Mouse (Mus musculus) hindbrain, embryonic 12.5 days (tissue): ENCODE data around the gene Cd200. TPM values are rescaled to one million over a fixed set of nuclear protein-coding genes. Genes with fewer than 3 reads are reported as not detected.

Source experiments
- ATAC-seq: fragments of 200-750 bp; cut with Nextera tagmentation; 2 replicates; pipeline ENCODE4 v1.8.0; 2017; ENCODE audit warnings: moderate TSS enrichment; ENCODE audit not compliant: low FRiP score
- H3K27ac ChIP-seq: fragments of 300-500 bp; sonication (generic); 2 replicates; pipeline ENCODE4 v1.5.1; 2016; ENCODE audit warnings: mild to moderate bottlenecking
- H3K27me3 ChIP-seq: fragments of 300-500 bp; sonication (generic); 2 replicates; pipeline ENCODE4 v1.6.1; 2016; ENCODE audit warnings: mild to moderate bottlenecking
- H3K36me3 ChIP-seq: fragments of 300-500 bp; sonication (generic); 2 replicates; pipeline ENCODE4 v1.6.1; 2016; ENCODE audit warnings: mild to moderate bottlenecking
- H3K4me1 ChIP-seq: fragments of 300-500 bp; sonication (generic); 2 replicates; pipeline ENCODE4 v1.6.1; 2016
- H3K4me2 ChIP-seq: fragments of 300-500 bp; sonication (generic); replicated peaks from 2 replicates; pipeline ENCODE4 v1.6.1; 2016; ENCODE audit warnings: mild to moderate bottlenecking
- H3K4me3 ChIP-seq: fragments of 300-500 bp; sonication (generic); 2 replicates; pipeline ENCODE4 v1.5.1; 2016; ENCODE audit warnings: mild to moderate bottlenecking
- H3K9ac ChIP-seq: fragments of 300-500 bp; sonication (generic); 2 replicates; pipeline ENCODE4 v1.6.1; 2016; ENCODE audit warnings: mild to moderate bottlenecking, moderate library complexity
- H3K9me3 ChIP-seq: fragments of 300-500 bp; sonication (generic); replicated peaks from 2 replicates; pipeline ENCODE4 v1.6.1; 2016; ENCODE audit warnings: mild to moderate bottlenecking
- WGBS: fragments of 180-500 bp; shearing (Covaris S2); methylation state at CpG from one replicate; pipeline ENCODE4 v1.1.7; 2016; 5-methylcytosine and 5-hydroxymethylcytosine counted together
- polyA plus RNA-seq: library from polyadenylated mRNA; unstranded; fragments of >200 nt; fragmentation: Nextera tagmentation; extraction: Ambion mirVana; gene quantifications from 2 replicates; pipeline ENCODE4 v1.2.1, GENCODE M21; 2016

Cd200 gene
- polyA plus RNA-seq, 1 experiment from 2014 or later = 94.5 TPM

GRCm38 (mm10) chr16:45399411-45399810 lies 9.4 kb downstream of the Cd200 start:
- ATAC-seq = no peak
- H3K4me1 ChIP-seq = no peaks in the 10 kb centered on the region
- no peaks in the 10 kb centered on the region for H3K27me3 ChIP-seq
- peaks cover 17% of the 10 kb centered on the region for H3K36me3 ChIP-seq
- WGBS = 92% methylated on average over 3 of the region's 3 CpGs
- no peak overlapping the region for H3K9ac ChIP-seq
- no peak overlapping the region for H3K4me2 ChIP-seq
- no peaks in the 10 kb centered on the region for H3K9me3 ChIP-seq
- H3K4me3 ChIP-seq = no peak overlapping the region
- H3K27ac ChIP-seq = no peak overlapping the region

- no peak overlapping the region for H3K4me2 ChIP-seq
- no peak overlapping the region for H3K27ac ChIP-seq
- H3K27me3 ChIP-seq = no peaks in the 10 kb centered on the region
- ATAC-seq = no peak
- no peak overlapping the region for H3K4me3 ChIP-seq
- H3K9me3 ChIP-seq = no peaks in the 10 kb centered on the region
- H3K4me1 ChIP-seq = no peaks in the 10 kb centered on the region
- H3K36me3 ChIP-seq = peaks cover 20% of the 10 kb centered on the region
- 93% methylated on average over 2 of the region's 2 CpGs for WGBS
- H3K9ac ChIP-seq = no peak overlapping the region
These were observed 11.4 kb downstream of the Cd200 start for GRCm38 (mm10) chr16:45397440-45397839.

DNA sequence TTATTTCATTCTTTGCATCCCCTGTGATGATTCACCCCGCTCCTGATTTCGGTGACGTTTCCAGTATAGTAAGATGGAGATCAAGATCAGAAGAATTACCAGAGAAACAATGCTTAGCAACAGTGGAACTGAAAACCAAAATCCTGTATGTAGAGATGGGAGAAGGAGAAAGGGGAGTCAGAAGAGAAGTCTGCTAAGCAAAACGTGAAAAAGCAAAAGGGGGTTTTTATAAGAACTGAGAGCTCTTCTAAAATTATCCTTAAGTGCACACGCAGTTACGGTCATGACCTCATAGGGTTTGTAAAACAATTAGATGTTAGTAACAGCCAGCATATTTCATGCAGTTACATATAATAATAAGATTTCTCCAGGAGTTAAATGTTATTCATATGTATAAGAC lies 16.6 kb downstream of the Cd200 start:
- peaks cover 20% of the 10 kb centered on the region for H3K36me3 ChIP-seq
- no peak overlapping the region for H3K4me3 ChIP-seq
- H3K9me3 ChIP-seq = no peaks in the 10 kb centered on the region
- 94% methylated on average over 6 of the region's 6 CpGs for WGBS
- no peaks in the 10 kb centered on the region for H3K27me3 ChIP-seq
- no peak overlapping the region for H3K27ac ChIP-seq
- H3K4me1 ChIP-seq = no peaks in the 10 kb centered on the region
- no peak overlapping the region for H3K4me2 ChIP-seq
- H3K9ac ChIP-seq = no peak overlapping the region
- no peak for ATAC-seq

GRCm38 (mm10) chr16:45391680-45392079 lies 17.2 kb downstream of the Cd200 start:
- Histone ChIP-seq H3K27ac (no peak overlapping the region), H3K4me3 (no peak overlapping the region), H3K36me3 (peaks cover 20% of the 10 kb centered on the region), H3K9me3 (no peaks in the 10 kb centered on the region), H3K9ac (no peak overlapping the region), H3K27me3 (no peaks in the 10 kb centered on the region), H3K4me2 (no peak overlapping the region), H3K4me1 (no peaks in the 10 kb centered on the region)
- WGBS = 95% methylated on average over 3 of the region's 3 CpGs
- ATAC-seq = no peak

GRCm38 (mm10) chr16:45390286-45390956 lies 18.4 kb downstream of the Cd200 start:
- Histone ChIP-seq H3K9me3 (no peaks in the 10 kb centered on the region), H3K4me3 (no peak overlapping the region), H3K27ac (no peak overlapping the region), H3K36me3 (peaks cover 9% of the 10 kb centered on the region), H3K4me1 (no peaks in the 10 kb centered on the region), H3K9ac (no peak overlapping the region), H3K27me3 (no peaks in the 10 kb centered on the region), H3K4me2 (no peak overlapping the region)
- 78% methylated on average over 5 of the region's 5 CpGs for WGBS
- ATAC-seq = no peak

DNA sequence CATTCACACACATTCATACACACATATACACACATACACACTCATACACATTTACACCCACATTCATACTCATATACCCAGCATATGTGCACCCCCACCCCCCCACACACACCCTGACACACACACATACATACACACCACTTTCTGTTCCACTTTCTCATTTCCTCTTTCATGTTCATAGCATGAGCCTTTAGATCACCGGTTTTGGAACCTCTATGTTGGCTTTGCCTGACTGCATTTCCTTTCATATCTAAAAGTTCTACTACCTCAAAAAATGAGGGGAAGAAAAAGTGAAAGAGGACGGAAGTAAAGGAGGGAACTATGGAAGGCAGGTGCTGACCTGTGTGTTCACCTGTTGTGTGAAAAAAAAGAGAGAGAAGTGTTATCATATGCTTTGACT lies 19.0 kb downstream of the Cd200 start:
- Histone ChIP-seq H3K27ac (no peak overlapping the region), H3K27me3 (no peaks in the 10 kb centered on the region), H3K9ac (no peak overlapping the region), H3K36me3 (peaks cover 7% of the 10 kb centered on the region; the same call in 1 of the 2 replicates), H3K4me1 (no peaks in the 10 kb centered on the region), H3K4me2 (no peak overlapping the region), H3K9me3 (no peaks in the 10 kb centered on the region), H3K4me3 (no peak overlapping the region)
- 86% methylated on average over 2 of the region's 2 CpGs for WGBS
- no peak for ATAC-seq

DNA sequence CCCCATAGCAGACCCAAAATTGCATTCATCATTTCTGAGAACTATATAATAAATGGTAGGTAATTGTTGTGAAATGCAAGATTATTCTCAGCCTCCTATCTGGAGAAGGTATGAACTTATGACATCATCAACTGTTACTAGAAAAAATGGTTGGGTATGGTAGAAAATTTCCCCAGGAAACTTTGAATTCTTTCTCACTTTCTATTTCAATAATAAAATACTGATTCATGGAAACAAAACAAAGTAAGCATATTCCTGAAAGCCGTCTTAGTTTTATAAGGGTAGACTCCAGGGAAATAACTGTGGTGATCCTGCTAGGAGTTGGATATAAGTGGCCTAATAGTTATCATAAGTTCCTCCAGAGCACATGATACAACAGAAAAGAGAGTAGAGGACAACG lies 19.8 kb downstream of the Cd200 start:
- Histone ChIP-seq H3K4me2 (no peak overlapping the region), H3K9ac (no peak overlapping the region), H3K27ac (no peak overlapping the region), H3K27me3 (no peaks in the 10 kb centered on the region), H3K9me3 (no peaks in the 10 kb centered on the region), H3K36me3 (no peaks in the 10 kb centered on the region), H3K4me3 (no peak overlapping the region), H3K4me1 (no peaks in the 10 kb centered on the region)
- no peak for ATAC-seq
- 91% methylated on average over 2 of the region's 2 CpGs for WGBS

GRCm38 (mm10) chr16:45381811-45382210 lies 27.0 kb downstream of the Cd200 start:
- Histone ChIP-seq H3K27ac (no peak overlapping the region), H3K4me2 (no peak overlapping the region), H3K4me3 (no peak overlapping the region)

DNA sequence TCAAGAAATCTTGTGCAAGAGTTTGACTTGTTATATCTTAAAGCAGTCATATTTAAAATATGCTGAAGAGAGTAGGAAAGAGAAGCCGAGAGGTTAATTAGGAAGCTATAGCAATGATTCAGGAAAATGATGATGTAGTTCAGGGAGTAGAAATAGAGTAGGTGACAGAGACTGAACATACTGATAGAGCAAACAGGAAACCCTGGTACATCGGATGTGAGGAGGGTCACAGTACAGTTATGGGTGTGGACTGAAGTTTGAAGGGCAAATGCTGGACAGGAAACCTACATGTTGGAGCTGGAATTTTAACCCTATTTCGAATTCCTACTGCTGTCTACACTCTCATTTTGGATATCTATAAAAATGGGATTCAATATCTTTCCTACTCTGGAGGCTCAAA lies 29.9 kb downstream of the Cd200 start:
- no peak overlapping the region for H3K4me2 ChIP-seq

More at GRCm38 (mm10) chr16:45381811-45382210, 27.0 kb downstream of the Cd200 start:
- no peak for ATAC-seq
- no peak overlapping the region for H3K9ac ChIP-seq
- no peaks in the 10 kb centered on the region for H3K4me1 ChIP-seq
- H3K36me3 ChIP-seq = peaks cover 9% of the 10 kb centered on the region; the same call in 1 of the 2 replicates
- 83% methylated on average over 3 of the region's 3 CpGs for WGBS
- no peaks in the 10 kb centered on the region for H3K9me3 ChIP-seq
- no peaks in the 10 kb centered on the region for H3K27me3 ChIP-seq

DNA sequence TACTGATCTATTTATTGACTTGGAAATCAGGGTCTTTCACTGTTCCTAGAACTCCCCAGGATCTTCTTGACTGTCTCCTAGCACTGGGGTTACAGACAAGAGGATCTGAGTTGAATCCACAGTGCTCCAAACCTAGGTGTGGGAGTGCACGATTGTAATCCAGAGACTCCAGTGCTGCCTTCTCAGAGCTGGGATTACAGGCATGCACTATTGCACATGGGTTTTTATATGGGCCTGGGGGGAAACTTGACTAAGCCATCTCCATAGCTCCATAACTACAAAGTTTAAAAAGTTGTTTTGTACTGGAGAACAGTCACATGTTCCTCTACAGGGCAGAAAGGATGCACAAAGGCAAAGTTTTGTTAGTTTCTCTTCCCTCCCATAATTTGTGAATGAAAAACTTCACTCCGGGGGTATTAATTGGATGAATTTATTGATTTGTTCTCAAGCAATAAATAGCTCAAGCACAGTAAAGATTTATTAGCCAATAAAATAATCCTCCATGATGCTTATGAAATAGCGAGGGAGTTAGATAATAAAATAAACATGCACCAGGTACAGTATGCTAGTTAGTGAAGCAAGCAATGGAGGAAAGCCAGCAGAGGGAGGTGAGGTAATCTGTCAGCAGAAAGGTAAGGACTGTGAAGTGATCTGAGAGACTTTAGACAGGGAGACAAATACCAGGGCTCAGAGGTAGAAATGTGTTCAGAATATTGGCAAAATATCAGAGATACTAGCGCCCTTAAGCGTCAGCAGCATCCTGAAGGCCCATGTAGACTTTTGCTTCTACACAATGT lies 30.5 kb downstream of the Cd200 start:
- H3K9ac ChIP-seq = no peak overlapping the region
- ATAC-seq = no peak
- no peak overlapping the region for H3K4me2 ChIP-seq
- peaks cover 9% of the 10 kb centered on the region; the same call in 1 of the 2 replicates for H3K36me3 ChIP-seq
- WGBS = 93% methylated on average over 5 of the region's 5 CpGs
- H3K27ac ChIP-seq = no peak overlapping the region
- H3K9me3 ChIP-seq = no peaks in the 10 kb centered on the region
- no peaks in the 10 kb centered on the region for H3K27me3 ChIP-seq
- H3K4me1 ChIP-seq = no peaks in the 10 kb centered on the region
- no peak overlapping the region for H3K4me3 ChIP-seq

More for the DNA sequence above, 29.9 kb downstream of the Cd200 start:
- Histone ChIP-seq H3K27me3 (no peaks in the 10 kb centered on the region), H3K4me3 (no peak overlapping the region), H3K27ac (no peak overlapping the region), H3K9ac (no peak overlapping the region), H3K36me3 (peaks cover 9% of the 10 kb centered on the region; the same call in 1 of the 2 replicates), H3K4me1 (no peaks in the 10 kb centered on the region), H3K9me3 (no peaks in the 10 kb centered on the region)
- 90% methylated on average over 3 of the region's 3 CpGs for WGBS
- no peak for ATAC-seq

DNA sequence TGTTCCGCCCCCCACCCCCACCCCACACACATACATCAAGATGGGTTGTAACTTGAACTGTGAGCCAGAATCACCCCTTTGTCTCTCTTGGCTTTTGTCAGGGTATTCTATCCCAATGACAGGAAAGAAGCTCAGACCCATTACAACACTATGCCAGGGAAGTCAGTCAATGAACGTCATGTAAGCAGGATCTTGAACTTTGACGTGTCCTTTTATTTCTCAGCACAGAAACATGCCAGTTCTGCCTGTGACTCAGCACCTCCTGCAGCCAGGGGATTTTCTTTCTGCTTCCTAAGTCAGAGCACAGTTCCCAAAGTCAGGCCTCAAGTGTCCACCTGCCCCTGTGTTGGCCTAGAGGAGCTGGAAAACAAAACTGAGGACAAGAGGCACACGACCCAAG lies 31.5 kb downstream of the Cd200 start:
- no peaks in the 10 kb centered on the region for H3K9me3 ChIP-seq
- H3K4me2 ChIP-seq = no peak overlapping the region
- H3K9ac ChIP-seq = no peak overlapping the region
- ATAC-seq = no peak
- H3K27ac ChIP-seq = no peak overlapping the region
- WGBS = 90% methylated on average over 4 of the region's 4 CpGs
- H3K27me3 ChIP-seq = no peaks in the 10 kb centered on the region
- H3K4me1 ChIP-seq = no peaks in the 10 kb centered on the region
- H3K36me3 ChIP-seq = 0 out of 2 replicates have a peak, but pooled peaks cover 6% of the 10 kb centered on the region
- no peak overlapping the region for H3K4me3 ChIP-seq

DNA sequence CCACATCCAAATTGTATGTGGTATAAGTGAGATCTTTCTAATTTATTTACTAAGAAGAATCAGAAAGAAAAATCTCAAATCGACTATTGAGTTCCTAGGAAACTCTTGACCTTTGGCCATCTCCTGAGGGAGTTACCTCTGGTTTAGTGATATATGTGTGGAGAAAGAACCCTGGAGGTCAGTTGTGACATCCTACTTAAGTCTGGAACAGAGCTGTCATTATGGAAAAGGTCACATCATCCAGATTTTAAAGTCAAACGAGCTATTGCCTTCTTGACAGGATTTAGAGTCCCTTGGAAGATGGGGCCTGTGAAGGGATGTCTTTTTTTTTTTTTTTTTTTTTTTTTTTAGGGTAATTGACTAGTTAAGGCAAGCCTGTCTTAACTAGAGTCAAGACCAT lies 32.0 kb downstream of the Cd200 start:
- Histone ChIP-seq H3K4me3 (no peak overlapping the region), H3K36me3 (0 out of 2 replicates have a peak, but pooled peaks cover 5% of the 10 kb centered on the region), H3K9me3 (no peaks in the 10 kb centered on the region), H3K4me2 (no peak overlapping the region), H3K27me3 (no peaks in the 10 kb centered on the region), H3K27ac (no peak overlapping the region), H3K9ac (no peak overlapping the region), H3K4me1 (no peaks in the 10 kb centered on the region)
- no peak for ATAC-seq
- 61% methylated on average over 2 of the region's 2 CpGs for WGBS
